Mouse (Mus musculus) lung, adult 2 months (tissue): ENCODE measurements around the gene Slc23a2.

Experiments used
- CTCF ChIP-seq: fragments of 200-500 bp; IDR thresholded peaks from 2 replicates; pipeline ENCODE4 v1.5.1; 2011; ENCODE audit warnings: mild to moderate bottlenecking, low read length, control low read depth; ENCODE audit not compliant: insufficient read depth
- POLR2A ChIP-seq: fragments of 200-500 bp; IDR thresholded peaks from 2 replicates; pipeline ENCODE4 v1.6.1; 2011; ENCODE audit warnings: low read depth, mild to moderate bottlenecking, control low read depth, low read length, borderline replicate concordance; ENCODE audit errors: extremely low read depth

GRCm38 (mm10) chr2:132110702-132111101 lies 34.2 kb downstream of the Slc23a2 start:
- TF ChIP-seq CTCF, result no peak
- peak; percentile 10; the same call in 1 of the 2 replicates for TF ChIP-seq POLR2A
